Mouse (Mus musculus) forebrain, embryonic 14.5 days (tissue): ENCODE measurements at regions not wholly inside any gene's neighbourhood (a gene's known extent, or its start where the extent isn't known, plus 50 kb on each side); places are given as distances from the start of the nearest gene placed in this dataset.
"Not testable (repeated sequence)": the region's sequence is repeated elsewhere in the genome, so short reads cannot be mapped to it uniquely, and the experiment has no call there.

Experiments used
- ATAC-seq: fragments of 200-750 bp; cut with Nextera tagmentation; 2 replicates; pipeline ENCODE4 v1.8.0; 2017; ENCODE audit warnings: mild to moderate bottlenecking, moderate library complexity
- DNase-seq: peaks from one replicate; pipeline ENCODE4 v3.0.0-alpha.2; 2015; ENCODE audit warnings: low spot score
- H3K27ac ChIP-seq: fragments of 300-500 bp; sonication (generic); 2 replicates; pipeline ENCODE4 v1.5.1; 2014; ENCODE audit warnings: low read depth, mild to moderate bottlenecking, control low read depth, low read length, moderate library complexity
- H3K27me3 ChIP-seq: fragments of 300-500 bp; sonication (generic); replicated peaks from 2 replicates; pipeline ENCODE4 v1.6.1; 2014; ENCODE audit warnings: low read length, control low read depth, mixed read lengths; ENCODE audit not compliant: control insufficient read depth, insufficient read depth
- H3K36me3 ChIP-seq: fragments of 300-500 bp; sonication (generic); 2 replicates; pipeline ENCODE4 v1.6.1; 2014; ENCODE audit warnings: low read length, control low read depth; ENCODE audit not compliant: control insufficient read depth, insufficient read depth
- H3K4me1 ChIP-seq: fragments of 300-500 bp; sonication (generic); 2 replicates; pipeline ENCODE4 v1.6.1; 2014; ENCODE audit warnings: antibody characterized with exemption, low read length, control low read depth; ENCODE audit not compliant: control insufficient read depth, insufficient read depth
- H3K4me2 ChIP-seq: fragments of 300-500 bp; sonication (generic); 2 replicates; pipeline ENCODE4 v1.6.1; 2014; ENCODE audit warnings: mild to moderate bottlenecking, control low read depth, low read length
- H3K4me3 ChIP-seq: fragments of 300-500 bp; sonication (generic); 2 replicates; pipeline ENCODE4 v1.5.1; 2014; ENCODE audit warnings: low read depth, low read length, control low read depth
- H3K9ac ChIP-seq: fragments of 300-500 bp; sonication (generic); 2 replicates; pipeline ENCODE4 v1.6.1; 2014; ENCODE audit warnings: mild to moderate bottlenecking, low read length, control low read depth, moderate library complexity
- H3K9me3 ChIP-seq: fragments of 300-500 bp; sonication (generic); replicated peaks from 2 replicates; pipeline ENCODE4 v1.6.1; 2016; ENCODE audit warnings: low read length, control low read depth, mixed read lengths; ENCODE audit not compliant: control insufficient read depth
- WGBS: fragments of 180-500 bp; shearing (Covaris S2); extraction: QIAGEN DNeasy Blood & Tissue Kit; methylation state at CpG from one replicate; pipeline ENCODE4 v1.1.7; 2014; 5-methylcytosine and 5-hydroxymethylcytosine counted together

DNA sequence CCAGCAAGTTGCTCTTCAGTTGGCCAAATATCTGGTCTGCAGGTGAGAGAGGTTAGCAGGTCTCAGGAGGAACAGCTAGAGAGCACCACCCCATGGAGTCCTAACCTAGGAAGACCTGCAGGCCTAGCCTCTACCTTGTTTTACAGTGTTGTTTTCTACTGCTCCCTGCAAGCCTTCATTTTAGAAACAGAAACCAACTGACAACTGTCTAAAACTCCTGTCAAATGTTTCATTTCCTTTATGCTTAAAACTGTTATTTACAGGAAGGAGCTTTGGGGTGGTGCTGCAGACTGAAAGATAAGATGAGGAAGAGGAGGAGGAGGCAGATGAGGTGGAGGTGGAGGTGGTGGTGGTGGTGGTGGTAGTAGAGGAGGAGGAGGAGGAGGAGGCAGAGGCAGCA lies 96.6 kb upstream of the Selenop start:
- H3K9ac ChIP-seq: no peak overlapping the region
- no peak overlapping the region for H3K4me2 ChIP-seq
- no peaks in the 10 kb centered on the region; the same call in 1 of the 2 replicates for H3K9me3 ChIP-seq
- no peak for DNase-seq
- H3K36me3 ChIP-seq: no peaks in the 10 kb centered on the region
- no peaks in the 10 kb centered on the region for H3K27me3 ChIP-seq
- no peaks in the 10 kb centered on the region for H3K4me1 ChIP-seq
- no peak overlapping the region for H3K27ac ChIP-seq
- H3K4me3 ChIP-seq: no peak overlapping the region
- ATAC-seq: no peak

GRCm38 (mm10) chr15:3174072-3174471 lies 94.3 kb upstream of the Selenop start:
- no peaks in the 10 kb centered on the region for H3K36me3 ChIP-seq
- no peak for ATAC-seq
- H3K9me3 ChIP-seq: no peaks in the 10 kb centered on the region; the same call in 1 of the 2 replicates
- no peaks in the 10 kb centered on the region for H3K4me1 ChIP-seq
- H3K27me3 ChIP-seq: no peaks in the 10 kb centered on the region
- no peak overlapping the region for H3K9ac ChIP-seq
- H3K4me2 ChIP-seq: no peak overlapping the region
- H3K4me3 ChIP-seq: no peak overlapping the region
- 53% methylated on average over 2 of the region's 2 CpGs for whole genome bisulfite sequencing
- no peak overlapping the region for H3K27ac ChIP-seq
- no peak for DNase-seq

DNA sequence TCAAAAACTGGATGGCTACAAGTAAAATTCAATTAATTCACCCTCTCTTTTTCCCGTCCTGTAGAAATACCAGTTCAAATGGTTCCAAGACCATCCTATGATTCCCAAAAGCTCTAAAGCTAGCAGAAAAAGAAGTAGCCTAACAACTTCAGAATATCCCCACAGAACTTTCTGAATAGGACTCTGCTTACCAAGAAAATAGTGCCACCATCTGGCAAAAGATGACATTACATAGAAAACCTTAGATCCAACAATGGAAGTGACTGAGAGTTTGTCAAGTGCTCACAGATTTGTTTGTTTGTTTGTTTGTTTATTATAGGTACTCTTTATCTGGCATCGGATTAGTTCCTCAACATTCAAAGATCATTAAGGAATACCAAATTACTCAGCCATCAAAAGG lies 93.5 kb upstream of the Selenop start:
- H3K9ac ChIP-seq: no peak overlapping the region
- DNase-seq (no peak), ATAC-seq (no peak)
- H3K27me3 ChIP-seq: no peaks in the 10 kb centered on the region
- H3K27ac ChIP-seq: no peak overlapping the region
- H3K4me3 ChIP-seq: no peak overlapping the region
- H3K4me1 ChIP-seq: no peaks in the 10 kb centered on the region
- no peaks in the 10 kb centered on the region for H3K36me3 ChIP-seq
- H3K4me2 ChIP-seq: no peak overlapping the region
- H3K9me3 ChIP-seq: no peaks in the 10 kb centered on the region; the same call in 1 of the 2 replicates
- 51% methylated on average over 2 of the region's 2 CpGs for WGBS

GRCm38 (mm10) chr15:3201912-3202653 lies 66.3 kb upstream of the Selenop start:
- Histone ChIP-seq H3K27ac (no peak overlapping the region), H3K36me3 (no peaks in the 10 kb centered on the region)
- 95% methylated on average over 2 of the region's 2 CpGs for WGBS

DNA sequence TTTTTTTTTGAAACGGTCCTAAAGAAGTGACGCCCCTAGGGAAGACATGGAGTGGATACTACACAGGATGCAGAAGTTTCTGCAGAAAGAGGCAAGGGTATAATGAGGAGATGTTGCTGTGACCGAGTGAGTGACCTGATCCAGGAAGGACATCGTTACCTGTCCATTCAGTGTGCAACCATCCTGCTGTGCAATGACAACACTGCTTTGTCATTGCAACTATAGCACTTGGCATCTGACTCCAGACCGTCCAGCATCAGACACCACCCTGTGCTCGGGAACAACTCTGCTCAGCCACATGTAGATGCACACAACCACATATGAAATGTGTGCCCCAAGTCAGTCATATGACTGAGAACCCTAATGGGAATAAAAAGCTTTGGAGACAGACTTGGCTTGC lies 62.8 kb upstream of the Selenop start:
- DNase-seq (no peak), ATAC-seq (no peak)
- Histone ChIP-seq H3K9ac (no peak overlapping the region), H3K4me3 (no peak overlapping the region), H3K27ac (no peak overlapping the region), H3K9me3 (no peaks in the 10 kb centered on the region), H3K36me3 (no peaks in the 10 kb centered on the region), H3K4me1 (no peaks in the 10 kb centered on the region), H3K4me2 (no peak overlapping the region), H3K27me3 (no peaks in the 10 kb centered on the region)
- 71% methylated on average over 6 of the region's 6 CpGs for WGBS

More at GRCm38 (mm10) chr15:3201912-3202653, 66.3 kb upstream of the Selenop start:
- Histone ChIP-seq H3K4me2 (no peak overlapping the region), H3K4me3 (no peak overlapping the region), H3K9me3 (no peaks in the 10 kb centered on the region), H3K27me3 (no peaks in the 10 kb centered on the region), H3K4me1 (no peaks in the 10 kb centered on the region), H3K9ac (no peak overlapping the region)
- DNase-seq (peak; percentile 74), ATAC-seq (peak; percentile 40; the same call in 1 of the 2 replicates)

GRCm38 (mm10) chr15:3206076-3206475 lies 62.3 kb upstream of the Selenop start:
- not testable (repeated sequence) for H3K27me3 ChIP-seq

GRCm38 (mm10) chr15:3213721-3214120 lies 54.6 kb upstream of the Selenop start:
- Histone ChIP-seq H3K27ac (no peak overlapping the region), H3K4me1 (no peaks in the 10 kb centered on the region), H3K36me3 (no peaks in the 10 kb centered on the region), H3K4me3 (no peak overlapping the region), H3K9me3 (no peaks in the 10 kb centered on the region), H3K9ac (no peak overlapping the region), H3K27me3 (no peaks in the 10 kb centered on the region), H3K4me2 (no peak overlapping the region)
- no peak for ATAC-seq
- WGBS: 9% methylated on average over 4 of the region's 4 CpGs
- peak; percentile 60 for DNase-seq

More at GRCm38 (mm10) chr15:3206076-3206475, 62.3 kb upstream of the Selenop start:
- H3K4me3 ChIP-seq, H3K9ac ChIP-seq, H3K36me3 ChIP-seq, DNase-seq, H3K9me3 ChIP-seq, H3K27ac ChIP-seq, ATAC-seq, H3K4me1 ChIP-seq, H3K4me2 ChIP-seq: not testable (repeated sequence)
- WGBS: 75% methylated on average over 6 of the region's 6 CpGs

GRCm38 (mm10) chr15:3215201-3215600 lies 53.1 kb upstream of the Selenop start:
- Histone ChIP-seq H3K4me3 (no peak overlapping the region), H3K27me3 (no peaks in the 10 kb centered on the region), H3K9ac (no peak overlapping the region), H3K9me3 (no peaks in the 10 kb centered on the region), H3K4me1 (no peaks in the 10 kb centered on the region), H3K4me2 (no peak overlapping the region), H3K27ac (no peak overlapping the region), H3K36me3 (no peaks in the 10 kb centered on the region)
- ATAC-seq (no peak), DNase-seq (no peak)
- 50% methylated on average over 1 of the region's 1 CpGs for WGBS
